Mouse (Mus musculus) liver, adult (tissue): Measurements from ENCODE around the gene Mat1a.
A peak's percentile ranks its signal among the peaks of the same experiment; 100 is the strongest.

Source experiments
- GATA4 ChIP-seq: IDR thresholded peaks from 2 replicates; pipeline ENCODE4 v1.6.1; 2014; ENCODE audit warnings: mild to moderate bottlenecking, low read length; ENCODE audit not compliant: insufficient replicate concordance

Mat1a gene

DNA sequence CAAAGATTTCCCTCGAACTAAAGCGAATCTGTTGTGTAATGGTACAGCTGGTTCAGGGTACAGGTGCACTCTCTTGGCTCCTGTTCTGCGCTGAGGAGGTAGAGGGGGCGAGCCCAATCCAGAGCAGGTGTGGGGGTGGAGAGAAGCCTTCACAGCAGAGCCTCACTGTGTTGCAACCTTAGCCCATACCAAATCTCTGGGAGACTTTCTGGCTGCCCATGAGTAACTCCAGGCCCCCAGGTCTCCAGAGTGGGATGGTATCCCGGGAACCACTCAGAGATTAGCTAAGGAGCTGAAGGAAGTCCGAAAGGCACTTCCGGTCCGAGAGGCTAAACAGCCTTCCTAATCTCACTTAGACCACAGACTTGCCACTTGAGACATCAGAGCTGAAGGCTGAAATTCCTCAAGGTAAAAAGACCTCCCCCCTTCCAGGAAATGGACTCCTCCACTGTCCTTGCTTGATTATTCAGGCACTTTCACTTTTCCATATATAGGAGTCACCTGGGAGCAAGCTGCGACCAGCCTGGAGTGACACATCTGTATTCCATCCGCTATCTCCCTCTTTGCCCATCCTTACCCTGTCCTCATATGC lies at the start of gene Mat1a:
TSS of gene Mat1a (plus strand) at position 183 of the 592 bp plus-strand sequence.
- TF ChIP-seq GATA4: peak; percentile 38; the same call in 1 of the 2 replicates

DNA sequence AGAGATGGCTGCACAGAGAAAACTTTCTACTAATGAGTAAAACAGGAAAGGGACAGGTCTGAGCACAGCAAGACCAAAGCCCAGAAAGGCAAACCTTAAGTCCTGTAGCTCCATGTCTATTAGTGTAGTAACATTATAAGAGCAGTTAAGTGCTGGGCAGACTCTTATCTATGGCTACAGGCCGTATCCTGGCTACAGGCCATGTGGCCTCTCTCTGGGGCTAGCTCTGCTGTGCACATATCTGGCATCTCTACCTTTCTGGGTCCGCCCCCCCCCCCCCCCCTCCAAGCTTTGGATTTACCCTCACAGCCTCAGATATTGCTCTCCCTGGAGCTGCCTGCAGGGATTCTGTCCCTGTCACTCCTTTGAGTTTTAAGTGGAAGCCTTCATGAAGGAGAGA lies 39.7 kb upstream of the Mat1a start:
- no peak for TF ChIP-seq GATA4

DNA sequence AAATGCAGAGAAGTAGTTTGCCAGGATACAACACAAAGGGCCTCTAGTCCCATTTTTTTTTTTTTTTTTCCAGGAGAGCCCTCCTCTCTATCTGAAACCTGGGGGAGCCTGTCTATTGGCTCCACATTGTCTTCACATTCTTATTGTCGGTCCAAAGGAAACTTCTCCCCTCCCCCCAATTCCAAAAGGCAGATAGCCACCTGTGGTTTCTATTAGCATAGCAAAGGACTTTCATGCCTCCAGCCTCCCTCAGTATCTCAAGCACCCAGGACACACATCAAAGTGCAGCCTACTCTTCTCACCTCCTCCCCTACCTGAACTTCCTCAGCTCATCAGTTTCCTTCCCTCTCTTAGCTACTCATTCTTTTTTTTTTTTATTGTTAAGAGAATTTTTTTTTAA lies 38.4 kb upstream of the Mat1a start:
- TF ChIP-seq GATA4: no peak

DNA sequence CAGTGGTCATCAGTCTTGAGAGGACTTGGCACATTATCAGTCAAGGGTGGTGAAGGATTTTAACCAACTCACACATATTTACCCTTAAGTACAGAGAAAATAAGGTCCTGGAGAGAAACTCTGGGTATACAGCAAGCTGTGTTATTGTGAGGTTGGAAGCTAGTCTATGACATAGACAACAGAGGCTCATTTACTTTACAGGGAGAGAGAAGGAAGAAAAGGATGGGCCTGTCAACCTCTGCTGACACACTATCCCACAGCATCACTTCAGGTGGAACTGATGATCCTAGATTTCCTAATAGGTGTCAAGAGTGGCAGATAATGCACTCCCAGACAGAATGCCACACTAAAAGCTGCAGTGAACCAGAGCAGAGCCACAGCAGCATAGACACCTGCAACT lies 35.7 kb upstream of the Mat1a start, which contains the start of gene Dydc2:
TSS of gene Dydc2 (minus strand) at position 101 of the 400 bp plus-strand sequence.
- no peak for TF ChIP-seq GATA4

DNA sequence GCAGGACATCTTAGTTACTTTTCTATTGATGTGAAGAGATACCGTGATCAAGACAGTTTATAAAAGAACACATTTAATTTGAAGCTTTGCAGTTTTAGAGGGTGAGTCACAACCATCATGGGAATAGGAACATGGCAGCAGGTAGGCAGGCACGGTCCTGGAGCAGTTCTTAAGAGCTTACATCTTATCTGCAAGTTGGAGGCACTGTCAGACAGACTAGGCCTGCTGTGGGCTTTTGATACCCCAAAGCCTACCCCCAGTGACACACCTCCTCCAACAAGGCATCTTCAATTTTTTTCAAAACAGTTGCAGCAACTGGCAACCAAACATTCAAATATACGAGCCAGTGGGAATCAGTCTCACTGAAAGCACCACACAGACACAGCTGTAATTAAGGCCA lies 34.5 kb upstream of the Mat1a start:
- TF ChIP-seq GATA4: no peak

DNA sequence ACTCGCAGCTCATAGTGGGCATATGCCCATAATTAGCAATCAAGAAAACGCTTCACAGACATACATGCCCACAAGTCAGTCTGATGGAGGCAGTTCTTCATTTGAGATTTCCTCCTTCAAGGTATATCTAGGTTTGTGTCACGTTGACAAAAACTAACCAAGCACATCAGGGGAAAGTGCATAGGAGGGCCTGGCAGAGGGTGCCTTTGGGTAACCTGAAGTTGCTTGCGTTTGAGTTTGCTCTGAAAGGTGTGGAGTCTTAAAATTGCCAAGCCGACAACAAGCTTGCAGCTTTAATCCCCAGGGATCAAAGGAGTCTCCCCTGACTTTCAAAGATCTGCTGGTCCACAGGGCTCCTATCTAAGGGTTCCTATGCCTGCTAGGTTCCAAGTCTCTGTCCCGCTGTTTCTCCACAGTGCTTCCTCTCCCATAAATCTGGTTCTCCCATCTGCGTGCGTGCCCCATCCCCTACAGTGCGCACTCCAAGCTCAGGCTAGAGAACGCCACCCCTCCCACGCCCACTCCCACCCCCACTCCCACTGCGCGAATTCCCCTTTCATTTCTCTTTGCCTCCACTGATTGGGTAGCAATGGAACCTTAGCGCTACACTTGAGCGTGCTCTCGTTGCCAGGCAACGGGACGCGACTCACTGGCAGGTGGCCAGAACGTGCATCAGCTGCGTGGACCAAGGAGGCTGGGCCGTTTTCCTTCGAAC lies 32.4 kb upstream of the Mat1a start, which contains the start of gene Dydc1:
TSS of gene Dydc1 (plus strand) at position 683 of the 715 bp plus-strand sequence.
- TF ChIP-seq GATA4: no peak

DNA sequence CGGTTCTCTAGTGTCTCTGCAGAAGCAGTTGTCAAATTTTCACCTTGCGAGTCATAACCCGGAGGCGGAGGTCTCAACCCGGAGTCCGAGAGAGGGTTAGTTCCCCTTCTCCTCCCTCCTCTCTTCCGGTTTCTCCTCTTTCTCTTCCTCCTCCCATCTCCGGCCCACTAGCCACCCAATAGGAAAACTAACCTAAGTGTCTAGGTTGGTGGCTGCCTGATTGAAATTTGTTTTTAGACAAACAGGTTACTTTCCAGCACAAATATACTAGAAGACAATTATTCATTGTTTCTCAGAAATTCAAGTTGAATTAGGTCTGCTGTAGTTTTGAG lies 31.9 kb upstream of the Mat1a start:
- TF ChIP-seq GATA4: no peak

DNA sequence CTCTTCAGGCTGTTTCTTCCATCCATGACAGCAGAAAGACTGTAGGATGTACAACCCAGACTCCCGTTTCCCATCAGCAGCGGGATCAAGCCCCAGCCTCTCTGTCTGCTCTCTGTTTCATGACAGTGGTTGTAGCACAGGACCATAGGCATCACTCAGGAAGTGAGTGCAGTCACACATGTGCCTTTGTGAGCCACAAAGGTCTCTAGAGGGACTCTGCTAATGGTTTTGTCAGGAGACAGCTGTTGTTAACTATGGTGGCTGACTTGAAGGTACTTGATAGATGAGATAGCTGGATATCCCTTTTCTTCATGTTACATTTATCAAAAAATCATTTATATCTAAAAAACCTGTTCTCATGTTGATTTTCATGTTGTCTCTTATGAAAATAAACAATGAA lies 22.4 kb upstream of the Mat1a start:
- no peak for TF ChIP-seq GATA4

DNA sequence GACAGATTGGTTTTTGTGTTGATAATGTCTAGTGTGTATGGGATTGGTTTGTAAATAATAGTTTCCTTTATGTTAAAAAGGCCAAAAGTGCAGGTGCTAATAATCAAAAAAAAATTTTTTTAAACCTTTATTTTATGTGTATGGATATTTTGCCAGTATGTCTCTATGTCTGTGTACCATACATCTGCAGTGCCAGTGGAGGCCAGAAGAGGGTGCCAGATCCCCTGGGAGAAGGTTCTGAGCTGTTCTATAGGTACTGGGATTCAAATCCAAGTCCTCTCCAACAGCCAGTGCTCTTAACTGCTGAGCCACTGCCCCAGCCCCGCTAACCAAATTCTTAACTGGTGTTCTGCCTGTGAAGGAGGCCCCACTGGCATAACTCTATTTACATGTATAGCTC lies 17.3 kb upstream of the Mat1a start:
- TF ChIP-seq GATA4: no peak

DNA sequence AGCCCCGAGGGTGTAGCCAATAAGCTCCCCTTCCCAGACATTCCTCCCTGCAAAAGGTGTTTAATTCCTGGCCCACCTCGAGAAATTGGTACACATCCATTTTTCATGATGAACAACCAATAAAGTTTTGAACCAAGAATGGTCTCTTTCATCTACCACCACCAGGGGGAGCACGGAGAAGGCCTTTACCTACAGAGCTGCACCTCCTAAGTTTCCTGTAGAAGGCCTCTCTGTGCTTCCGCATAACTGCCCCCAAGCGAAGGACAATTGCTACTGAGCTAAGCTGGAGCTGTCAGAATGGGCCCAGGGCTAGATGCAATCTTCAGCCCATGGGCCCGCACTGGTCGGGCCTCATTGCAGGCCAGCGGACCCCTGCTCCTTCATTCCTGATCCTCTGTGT lies 14.1 kb upstream of the Mat1a start:
- no peak for TF ChIP-seq GATA4

DNA sequence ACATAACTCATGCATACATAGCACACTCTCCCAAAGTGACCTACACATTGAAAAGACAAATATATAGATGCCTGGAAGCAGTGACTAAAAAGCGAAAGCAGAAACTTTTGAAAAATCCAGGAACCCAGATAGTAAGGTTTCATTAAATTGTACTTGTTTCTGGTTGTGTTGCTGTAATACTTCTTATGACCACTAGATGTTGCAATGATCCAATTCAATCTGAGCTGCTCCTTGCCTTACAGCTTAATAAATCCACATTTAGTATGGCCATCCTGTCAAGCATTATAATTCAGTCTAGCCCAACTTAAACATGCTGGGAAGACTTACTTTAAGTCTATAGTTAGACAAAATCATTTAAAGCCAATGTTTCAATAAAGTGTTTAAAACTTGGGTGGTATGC lies 10.7 kb upstream of the Mat1a start:
- TF ChIP-seq GATA4: no peak

DNA sequence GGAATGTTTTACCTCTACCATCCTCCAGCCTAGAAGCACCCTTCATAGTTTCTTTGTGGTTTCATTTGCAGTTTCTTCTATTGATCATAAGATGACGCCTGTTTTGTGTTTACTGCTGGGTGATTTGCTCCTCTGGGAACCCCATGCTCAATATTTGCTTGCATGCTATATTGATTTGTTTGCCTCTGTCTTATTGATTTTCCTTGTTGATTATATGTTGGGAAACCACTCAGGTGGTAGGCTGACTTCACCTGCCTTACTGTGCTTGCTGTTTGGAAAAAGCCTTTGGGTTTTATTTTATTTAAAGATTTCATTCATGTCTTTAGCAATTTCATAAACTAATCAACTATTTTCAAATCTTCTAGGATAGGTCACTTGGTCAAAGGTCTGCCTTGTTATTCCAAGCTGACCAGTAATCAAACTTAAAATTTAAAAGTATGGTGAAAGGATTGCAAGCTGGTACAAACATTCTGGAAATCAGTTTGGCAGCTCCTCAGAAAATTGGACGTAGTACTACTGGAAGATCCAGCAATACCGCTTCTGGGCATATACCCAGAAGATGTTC lies 8.5 kb upstream of the Mat1a start:
- no peak for TF ChIP-seq GATA4

DNA sequence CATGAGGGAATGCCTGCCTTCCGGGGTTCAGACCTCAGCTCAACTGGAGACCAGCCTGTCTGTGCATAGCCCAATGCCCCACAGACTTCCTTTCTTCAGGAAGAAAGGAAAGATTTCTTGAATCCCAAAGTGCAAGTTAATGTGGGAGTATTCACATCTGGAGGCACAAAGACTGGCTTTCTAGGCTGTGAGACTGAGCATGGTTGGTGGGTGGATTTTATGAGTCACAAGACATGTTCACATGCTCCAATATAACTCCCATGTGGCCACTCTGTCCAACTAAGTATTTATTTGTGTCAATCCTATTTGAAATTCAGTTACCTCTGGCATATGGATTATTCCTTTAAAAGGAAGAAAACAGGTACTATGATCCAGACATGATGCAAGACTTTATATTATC lies 6.1 kb upstream of the Mat1a start:
- no peak for TF ChIP-seq GATA4

DNA sequence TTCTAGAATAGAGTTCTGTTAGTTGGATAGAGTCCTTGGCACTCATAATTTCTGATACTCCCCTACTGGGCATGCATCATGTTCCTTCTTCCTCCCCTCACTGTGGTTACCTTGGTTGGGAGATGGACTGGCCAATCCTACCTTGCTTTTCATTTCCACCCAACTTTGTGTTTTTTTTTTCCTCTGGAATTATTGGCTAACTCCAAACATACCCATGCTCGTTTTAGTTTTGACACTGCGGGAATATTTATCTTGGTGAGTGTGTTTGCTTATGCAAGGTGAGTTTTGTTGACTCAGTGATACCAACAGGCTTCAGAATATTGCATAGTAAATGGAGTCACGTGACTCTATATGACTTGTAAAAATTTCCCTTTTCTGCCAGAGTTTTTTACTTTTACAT lies 4.1 kb upstream of the Mat1a start:
- TF ChIP-seq GATA4: no peak

DNA sequence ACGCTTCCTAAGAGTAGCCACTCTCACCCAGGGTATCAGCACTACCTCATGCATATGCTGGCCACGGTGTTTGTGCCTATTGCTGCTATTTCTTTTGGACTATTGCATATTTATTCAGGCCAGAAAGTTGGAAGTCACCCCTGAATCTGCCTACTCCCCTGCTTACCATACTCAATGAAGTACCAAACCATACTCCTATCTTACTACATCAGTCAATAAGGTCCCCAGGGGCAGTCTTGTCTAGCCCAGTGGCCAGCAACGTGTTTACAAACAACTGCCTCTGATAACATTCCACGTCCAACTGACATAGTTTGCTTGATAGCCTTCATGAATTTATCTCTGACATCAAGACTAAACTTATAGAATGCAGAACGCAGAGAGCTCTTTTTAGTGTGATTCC lies 3.6 kb upstream of the Mat1a start:
- TF ChIP-seq GATA4: peak; percentile 56; the same call in 1 of the 2 replicates

DNA sequence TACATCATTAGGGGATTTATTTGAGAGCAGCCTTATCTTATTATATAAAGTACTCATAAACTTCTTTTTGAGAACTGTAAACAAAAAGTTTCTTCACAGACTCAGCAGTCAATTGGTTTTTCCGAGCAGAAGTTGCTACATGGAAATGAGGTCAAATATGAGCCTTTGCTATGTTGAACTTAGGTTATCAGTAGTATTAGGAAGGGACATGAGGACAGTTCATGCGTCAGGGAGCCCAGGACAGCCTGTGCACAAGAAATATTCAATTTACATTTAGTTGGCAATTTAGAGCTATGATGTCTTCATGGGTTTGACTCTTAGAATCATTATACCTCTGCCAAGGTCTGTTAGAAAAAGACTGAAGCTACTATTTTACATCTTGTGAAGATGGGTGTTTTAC lies 2.6 kb upstream of the Mat1a start:
- TF ChIP-seq GATA4: peak; percentile 97
